In genomic region chr8:78836091-78836490, GRCm38 (mm10) we compare ENCODE assay signal across 28 mouse cellular contexts. TPM values are rescaled to one million over a fixed set of nuclear protein-coding genes. Genes with fewer than 3 reads are reported as not detected.
DNase-seq lines count a peak whose midpoint lies in the region; ATAC-seq and TF ChIP-seq lines count a peak whose summit lies in the region.
"Had no signal": no experiment of that assay in that cellular context is flagged by ENCODE, and none has a peak within 500 bp of the region (broad histone marks: within the 10 kb centered on the region; RNA-seq: fewer than 3 reads in every experiment).

No protein-coding gene starts in this region.

- H3K9ac ChIP-seq in kidney, embryonic 16.5 days (replicated peaks; ENCODE audit: low read length): no peak overlapping the region
- H3K9ac ChIP-seq: embryonic facial prominence, embryonic 13.5 days; forebrain, embryonic 12.5 days; forebrain, embryonic 15.5 days; heart, embryonic 13.5 days; hindbrain, embryonic 12.5 days; hindbrain, embryonic 15.5 days had no signal

- H3K9me3 ChIP-seq in kidney, embryonic 16.5 days (ENCODE audit: low read length): no peaks in the 10 kb centered on the region
- H3K9me3 ChIP-seq: embryonic facial prominence, embryonic 10.5 days; embryonic facial prominence, embryonic 13.5 days; forebrain, embryonic 12.5 days; forebrain, embryonic 15.5 days; G1E; heart, embryonic 10.5 days; heart, embryonic 13.5 days; hindbrain, embryonic 12.5 days; hindbrain, embryonic 15.5 days had no signal

- H3K4me3 ChIP-seq in kidney, embryonic 16.5 days (ENCODE audit: low read length): no peak overlapping the region
- no peak overlapping the region for H3K4me3 ChIP-seq in kidney, adult 2 months (ENCODE audit: insufficient read depth, low read depth, low read length)
- H3K4me3 ChIP-seq: embryonic facial prominence, embryonic 10.5 days; embryonic facial prominence, embryonic 13.5 days; erythroblast, embryonic 14.5 days; forebrain, embryonic 12.5 days; forebrain, embryonic 15.5 days; heart, adult 2 months; heart, embryonic 10.5 days; heart, embryonic 13.5 days; hindbrain, embryonic 12.5 days; hindbrain, embryonic 15.5 days had no signal

- no peak for DNase-seq in kidney, adult 2 months
- peak; percentile 43 for DNase-seq in adrenal gland, adult 8-10 months
- DNase-seq in adrenal gland, postnatal 25 days: peak; percentile 60
- DNase-seq in lung, postnatal 4 days: no peak
- DNase-seq: B cell, adult 2 months; cerebellum, adult 11-12 months; cerebellum, adult 8-10 months; cerebellum, postnatal 10 days; cerebellum, postnatal 36 days; embryo, embryonic 11 days; gastrocnemius, postnatal 36 days; heart, adult 2 months; heart, postnatal 14 days had no signal

- no peaks in the 10 kb centered on the region for H3K27me3 ChIP-seq in kidney, embryonic 16.5 days (ENCODE audit: insufficient read depth, low read length)
- no peaks in the 10 kb centered on the region for H3K27me3 ChIP-seq in kidney, adult 2 months (replicated peaks; ENCODE audit: control insufficient read depth, insufficient read depth, low read length)
- H3K27me3 ChIP-seq: CH12.LX; embryonic facial prominence, embryonic 13.5 days; forebrain, embryonic 12.5 days; forebrain, embryonic 15.5 days; heart, embryonic 13.5 days; hindbrain, embryonic 12.5 days; hindbrain, embryonic 15.5 days had no signal

- no peaks in the 10 kb centered on the region for H3K4me1 ChIP-seq in kidney, embryonic 16.5 days (ENCODE audit: insufficient read depth, low read length)
- no peaks in the 10 kb centered on the region for H3K4me1 ChIP-seq in kidney, adult 2 months (ENCODE audit: control insufficient read depth, insufficient read depth, low read length)
- H3K4me1 ChIP-seq: embryonic facial prominence, embryonic 10.5 days; embryonic facial prominence, embryonic 13.5 days; forebrain, embryonic 12.5 days; forebrain, embryonic 15.5 days; heart, embryonic 10.5 days; heart, embryonic 13.5 days; hindbrain, embryonic 12.5 days; hindbrain, embryonic 15.5 days had no signal

- ATAC-seq in kidney, embryonic 16.5 days (ENCODE audit: low FRiP score, low TSS enrichment): 0 out of 2 replicates have a peak, but pooled peaks have one; percentile 23
- ATAC-seq in megakaryocyte progenitor cell, adult 5-6 weeks (replicated peaks; ENCODE audit: poor library complexity): no peak
- ATAC-seq: forebrain, embryonic 15.5 days; intestine, postnatal 0 days; Patski had no signal

- H3K4me2 ChIP-seq in kidney, embryonic 16.5 days (replicated peaks; ENCODE audit: low read depth, low read length): no peak overlapping the region
- H3K4me2 ChIP-seq: embryonic facial prominence, embryonic 13.5 days; forebrain, embryonic 12.5 days; forebrain, embryonic 15.5 days; heart, embryonic 13.5 days; hindbrain, embryonic 12.5 days; hindbrain, embryonic 15.5 days had no signal

- H3K36me3 ChIP-seq in kidney, embryonic 16.5 days (ENCODE audit: insufficient read depth, low read length): no peaks in the 10 kb centered on the region
- H3K36me3 ChIP-seq in kidney, adult 2 months (ENCODE audit: control insufficient read depth, insufficient read depth, low read length): no peaks in the 10 kb centered on the region
- H3K36me3 ChIP-seq: embryonic facial prominence, embryonic 10.5 days; embryonic facial prominence, embryonic 13.5 days; forebrain, embryonic 12.5 days; forebrain, embryonic 15.5 days; G1E; heart, embryonic 10.5 days; heart, embryonic 13.5 days; hindbrain, embryonic 12.5 days; hindbrain, embryonic 15.5 days had no signal

- TF ChIP-seq CTCF in kidney, adult 2 months (conservative IDR thresholded peaks at IDR 0.05; ENCODE audit: insufficient read depth, insufficient read length, low read depth, low read length): no peak

- TF ChIP-seq POLR2A in kidney, adult 2 months (IDR thresholded peaks at IDR 0.05; ENCODE audit: low read depth, low read length): no peak

- 91% methylated on average over 6 of the region's 6 CpGs for whole genome bisulfite sequencing in kidney, embryonic 16.5 days
- WGBS in kidney, adult 2 months: 88% methylated on average over 6 of the region's 6 CpGs

- H3K27ac ChIP-seq in kidney, embryonic 16.5 days (ENCODE audit: low read length): no peak overlapping the region
- H3K27ac ChIP-seq in kidney, adult 2 months (ENCODE audit: insufficient read depth, low read depth, low read length): no peak overlapping the region
- H3K27ac ChIP-seq: embryonic facial prominence, embryonic 10.5 days; embryonic facial prominence, embryonic 13.5 days; forebrain, embryonic 12.5 days; forebrain, embryonic 15.5 days; heart, adult 2 months; heart, embryonic 10.5 days; heart, embryonic 13.5 days; hindbrain, embryonic 12.5 days; hindbrain, embryonic 15.5 days had no signal

RNA-seq across cellular contexts. Expression of gene Lsm6, which starts 15.2 kb away (rescaled TPM):
- 182 and 200 TPM in 2 replicates for polyA plus RNA-seq in kidney, embryonic 16.5 days (2015; fragmentation: Nextera tagmentation; extraction: Ambion mirVana)
- polyA plus RNA-seq in kidney, adult 2 months (2012; rRNA removed): 10.2 and 19.6 TPM in 2 replicates
- 100 to 1,000 TPM; 129 to 159 (median 151) TPM for total RNA-seq in adrenal gland, adult 8-10 months (2022)
- total RNA-seq in adrenal gland, postnatal 25 days (2021): 143 and 152 TPM in 2 replicates
- total RNA-seq in megakaryocyte progenitor cell, adult 5-6 weeks (2015): 208 and 211 TPM in 2 replicates
- total RNA-seq in megakaryocyte progenitor cell, adult 5-6 weeks (2017): 214 and 218 TPM in 2 replicates

Comparison
In these comparisons a context has a peak if more than half of its experiments do, and no peak if none do; other contexts are left out.
1. DNase-seq: peak in adrenal gland, adult 8-10 months (single experiment) and adrenal gland, postnatal 25 days (single experiment); none in kidney, adult 2 months (single experiment) and lung, postnatal 4 days (0 of 2).